Mouse (Mus musculus): ENCODE data around the gene Ptpre.
"Not testable (repeated sequence)": the region's sequence is repeated elsewhere in the genome, so short reads cannot be mapped to it uniquely, and the experiment has no call there.

Ptpre gene

GRCm38 (mm10) chr7:135689396-135689795, 152.1 kb downstream of the Ptpre start:
- DNase-seq (ENCODE audit: extremely low spot score, low spot score) = no peak

- DNase-seq (ENCODE audit: extremely low spot score, low spot score) = no peak
Measured at GRCm38 (mm10) chr7:135691941-135692340, 154.7 kb downstream of the Ptpre start.

GRCm38 (mm10) chr7:135694130-135694529, 156.8 kb downstream of the Ptpre start:
- DNase-seq (ENCODE audit: extremely low spot score, low spot score) = no peak

- no peak for DNase-seq (ENCODE audit: extremely low spot score, low spot score)
Measured at GRCm38 (mm10) chr7:135694796-135695195, 157.5 kb downstream of the Ptpre start.

- DNase-seq (ENCODE audit: extremely low spot score, low spot score) = no peak
Measured at GRCm38 (mm10) chr7:135696127-135696526, 158.8 kb downstream of the Ptpre start.

GRCm38 (mm10) chr7:135697021-135697740, 159.9 kb downstream of the Ptpre start:
- not testable (repeated sequence) for DNase-seq (ENCODE audit: extremely low spot score, low spot score)

GRCm38 (mm10) chr7:135698362-135698761, 161.1 kb downstream of the Ptpre start:
- DNase-seq (ENCODE audit: extremely low spot score, low spot score) = no peak

GRCm38 (mm10) chr7:135699351-135699750, 162.1 kb downstream of the Ptpre start:
- not testable (repeated sequence) for DNase-seq (ENCODE audit: extremely low spot score, low spot score)

- DNase-seq (ENCODE audit: extremely low spot score, low spot score) = no peak
Measured at GRCm38 (mm10) chr7:135703600-135704148, 166.4 kb downstream of the Ptpre start.

- no peak for DNase-seq (ENCODE audit: extremely low spot score, low spot score)
Measured at GRCm38 (mm10) chr7:135704251-135704650, 167.0 kb downstream of the Ptpre start.

- DNase-seq (ENCODE audit: extremely low spot score, low spot score) = no peak
Measured at GRCm38 (mm10) chr7:135705083-135705482, 167.8 kb downstream of the Ptpre start.

- no peak for DNase-seq (ENCODE audit: extremely low spot score, low spot score)
Measured at GRCm38 (mm10) chr7:135705753-135706152, 168.5 kb downstream of the Ptpre start.

GRCm38 (mm10) chr7:135710702-135711101, 173.4 kb downstream of the Ptpre start:
- DNase-seq (ENCODE audit: extremely low spot score, low spot score) = no peak

- no peak for DNase-seq (ENCODE audit: extremely low spot score, low spot score)
Measured at GRCm38 (mm10) chr7:135712534-135712933, 175.3 kb downstream of the Ptpre start.

GRCm38 (mm10) chr7:135713326-135713725, 176.0 kb downstream of the Ptpre start:
- no peak for DNase-seq (ENCODE audit: extremely low spot score, low spot score)

- no peak for DNase-seq (ENCODE audit: extremely low spot score, low spot score)
Measured at GRCm38 (mm10) chr7:135715166-135715565, 177.9 kb downstream of the Ptpre start.

- DNase-seq (ENCODE audit: extremely low spot score, low spot score) = no peak
Measured at GRCm38 (mm10) chr7:135715642-135716444, 178.6 kb downstream of the Ptpre start, which contains the start of gene Mki67. Mki67 (minus strand) TSS chr7:135716361.

- peak; percentile 95 for DNase-seq (ENCODE audit: extremely low spot score, low spot score)
Measured at GRCm38 (mm10) chr7:135716445-135716877, 179.2 kb downstream of the Ptpre start.

- DNase-seq (ENCODE audit: extremely low spot score, low spot score) = no peak
Measured at GRCm38 (mm10) chr7:135716968-135717557, 179.8 kb downstream of the Ptpre start.

- DNase-seq (ENCODE audit: extremely low spot score, low spot score) = no peak
Measured at GRCm38 (mm10) chr7:135721436-135721992, 184.2 kb downstream of the Ptpre start.

Measured in neural tube, embryonic 10.5 days (tissue).